Mouse (Mus musculus) heart, embryonic 10.5 days (tissue): Measurements from ENCODE around the gene Rdh1. TPM values are rescaled to one million over a fixed set of nuclear protein-coding genes. Genes with fewer than 3 reads are reported as not detected.

Source experiments
- DNase-seq: peaks from one replicate; pipeline ENCODE4 v3.0.0-alpha.2; 2017; ENCODE audit warnings: low spot score
- H3K27ac ChIP-seq: fragments of 300-500 bp; sonication (generic); 2 replicates; pipeline ENCODE4 v1.5.1; 2016; ENCODE audit warnings: mild to moderate bottlenecking
- H3K27me3 ChIP-seq: fragments of 300-500 bp; sonication (generic); 2 replicates; pipeline ENCODE4 v1.6.1; 2016; ENCODE audit warnings: mild to moderate bottlenecking; ENCODE audit not compliant: poor library complexity, insufficient read depth, severe bottlenecking
- H3K36me3 ChIP-seq: fragments of 300-500 bp; sonication (generic); 2 replicates; pipeline ENCODE4 v1.6.1; 2016; ENCODE audit warnings: mild to moderate bottlenecking, moderate library complexity
- H3K4me1 ChIP-seq: fragments of 300-500 bp; sonication (generic); 2 replicates; pipeline ENCODE4 v1.6.1; 2016; ENCODE audit warnings: mild to moderate bottlenecking
- H3K4me3 ChIP-seq: fragments of 300-500 bp; sonication (generic); 2 replicates; pipeline ENCODE4 v1.5.1; 2016; ENCODE audit warnings: mild to moderate bottlenecking, moderate library complexity
- H3K9me3 ChIP-seq: fragments of 300-500 bp; sonication (generic); 2 replicates; pipeline ENCODE4 v1.6.1; 2016; ENCODE audit warnings: mild to moderate bottlenecking, moderate library complexity
- WGBS: fragments of 180-500 bp; shearing (Covaris S2); methylation state at CpG from one replicate; pipeline ENCODE4 v1.1.7; 2016; 5-methylcytosine and 5-hydroxymethylcytosine counted together
- polyA plus RNA-seq: library from polyadenylated mRNA; unstranded; fragments of >200 nt; fragmentation: Nextera tagmentation; extraction: Ambion mirVana; gene quantifications from 2 replicates; pipeline ENCODE4 v1.2.1, GENCODE M21; 2016

Rdh1 gene
- polyA plus RNA-seq, 1 experiment from 2014 or later = 0.13 TPM

- Histone ChIP-seq H3K4me3 (no peak overlapping the region), H3K27me3 (no peaks in the 10 kb centered on the region), H3K27ac (no peak overlapping the region), H3K36me3 (peaks cover 7% of the 10 kb centered on the region), H3K4me1 (peaks cover 30% of the 10 kb centered on the region), H3K9me3 (no peaks in the 10 kb centered on the region)
- no peak for DNase-seq
- WGBS = 50% methylated on average over 4 of the region's 4 CpGs
Measured at GRCm38 (mm10) chr10:127736916-127737315, 22.6 kb upstream of the Rdh1 start.

DNA sequence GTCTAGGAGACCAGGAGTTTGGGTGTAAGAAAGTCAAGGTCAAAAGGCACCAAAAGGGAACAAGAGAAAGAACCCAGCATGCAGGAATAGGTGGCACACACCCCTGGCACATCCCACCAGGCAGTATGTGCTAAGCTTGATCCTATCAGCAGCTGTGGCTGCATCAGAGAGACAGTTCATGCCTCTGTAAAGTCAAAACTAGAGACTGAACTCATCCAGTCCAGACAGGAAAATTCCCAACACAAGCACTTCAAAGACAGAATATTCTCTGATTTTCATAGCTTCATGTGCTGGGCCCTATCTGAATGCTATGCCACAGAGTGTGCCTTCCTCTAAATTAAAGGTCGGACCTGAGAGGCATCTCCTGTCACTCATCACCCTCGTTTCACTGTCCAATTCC lies 22.0 kb upstream of the Rdh1 start:
- H3K4me3 ChIP-seq = no peak overlapping the region
- no peak overlapping the region for H3K27ac ChIP-seq
- peaks cover 30% of the 10 kb centered on the region for H3K4me1 ChIP-seq
- H3K27me3 ChIP-seq = no peaks in the 10 kb centered on the region
- H3K36me3 ChIP-seq = peaks cover 13% of the 10 kb centered on the region
- WGBS = 14% methylated on average over 2 of the region's 2 CpGs
- DNase-seq = no peak
- H3K9me3 ChIP-seq = no peaks in the 10 kb centered on the region

- H3K36me3 ChIP-seq = peaks cover 21% of the 10 kb centered on the region
Measured at GRCm38 (mm10) chr10:127738151-127738882, 21.2 kb upstream of the Rdh1 start.

GRCm38 (mm10) chr10:127739083-127739660 lies 20.3 kb upstream of the Rdh1 start, which contains the start of gene Zbtb39:
TSS of gene Zbtb39 (plus strand) at chr10:127739538.
- WGBS = 3% methylated on average over 61 of the region's 61 CpGs
- no peaks in the 10 kb centered on the region for H3K27me3 ChIP-seq
- H3K9me3 ChIP-seq = no peaks in the 10 kb centered on the region
- peak within 1 kb of the TSS; percentile 99 for H3K4me3 ChIP-seq
- H3K27ac ChIP-seq = peak within 1 kb of the TSS; percentile 96
- H3K4me1 ChIP-seq = peaks cover 25% of the 10 kb centered on the region
- H3K36me3 ChIP-seq = peaks cover 29% of the 10 kb centered on the region
- peak; percentile 89 for DNase-seq

More at GRCm38 (mm10) chr10:127738151-127738882, 21.2 kb upstream of the Rdh1 start:
- Histone ChIP-seq H3K27ac (peak overlapping the region; percentile 70; the same call in 1 of the 2 replicates), H3K9me3 (no peaks in the 10 kb centered on the region), H3K27me3 (no peaks in the 10 kb centered on the region), H3K4me3 (peak overlapping the region; percentile 99; the same call in 1 of the 2 replicates), H3K4me1 (peaks cover 30% of the 10 kb centered on the region)
- DNase-seq = no peak
- WGBS = 39% methylated on average over 13 of the region's 13 CpGs

GRCm38 (mm10) chr10:127739661-127740161 lies 19.8 kb upstream of the Rdh1 start:
- WGBS = 0% methylated on average over 53 of the region's 55 CpGs
- H3K36me3 ChIP-seq = peaks cover 35% of the 10 kb centered on the region
- H3K27me3 ChIP-seq = no peaks in the 10 kb centered on the region
- peaks cover 25% of the 10 kb centered on the region for H3K4me1 ChIP-seq
- no peak for DNase-seq
- peak overlapping the region; percentile 99 for H3K4me3 ChIP-seq
- peak overlapping the region; percentile 96 for H3K27ac ChIP-seq
- H3K9me3 ChIP-seq = no peaks in the 10 kb centered on the region

DNA sequence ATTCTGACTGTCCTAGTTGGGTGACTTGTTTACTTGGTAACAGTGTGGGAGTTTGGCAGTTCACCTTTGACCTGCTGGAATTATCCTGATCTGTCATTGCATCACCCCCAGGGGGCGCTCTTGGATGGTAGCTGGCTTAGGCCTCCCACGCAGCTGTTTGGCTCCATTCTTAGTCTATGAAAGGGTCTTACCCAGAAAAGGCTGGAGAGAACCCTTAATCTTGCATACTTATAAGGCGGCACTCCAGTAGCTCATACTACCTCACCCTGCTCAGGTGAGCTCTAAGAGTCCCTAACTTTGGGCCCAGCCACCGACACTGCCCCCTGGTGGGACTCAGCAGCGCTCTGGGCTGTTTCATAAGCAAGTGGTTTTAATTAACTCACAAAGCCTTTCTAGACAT lies 14.9 kb upstream of the Rdh1 start:
- peaks cover 36% of the 10 kb centered on the region for H3K4me1 ChIP-seq
- H3K9me3 ChIP-seq = no peaks in the 10 kb centered on the region
- no peak for DNase-seq
- 66% methylated on average over 5 of the region's 5 CpGs for WGBS
- peaks cover 73% of the 10 kb centered on the region for H3K36me3 ChIP-seq
- no peak overlapping the region for H3K4me3 ChIP-seq
- no peak overlapping the region for H3K27ac ChIP-seq
- no peaks in the 10 kb centered on the region for H3K27me3 ChIP-seq

DNA sequence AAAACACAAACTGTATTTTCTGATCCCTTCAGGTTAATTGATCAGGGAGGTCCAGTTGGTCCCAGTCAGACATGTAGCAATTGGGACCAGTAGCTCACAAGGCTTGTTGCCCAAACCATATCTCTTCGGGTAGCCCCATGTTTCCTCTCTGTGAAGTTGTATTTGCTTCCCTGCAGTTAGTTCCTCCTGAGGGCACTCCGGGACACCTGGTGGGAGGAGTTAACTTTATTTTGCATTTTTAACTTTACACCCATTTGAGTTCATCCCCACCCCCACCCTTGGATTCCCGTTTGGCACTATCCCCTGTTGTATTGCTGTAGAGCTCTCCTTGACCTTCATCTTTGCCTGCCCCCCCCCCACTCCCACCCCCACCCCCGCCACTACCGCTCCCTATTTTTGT lies 13.6 kb upstream of the Rdh1 start:
- Histone ChIP-seq H3K36me3 (peaks cover 79% of the 10 kb centered on the region), H3K27me3 (no peaks in the 10 kb centered on the region), H3K9me3 (no peaks in the 10 kb centered on the region), H3K27ac (no peak overlapping the region), H3K4me3 (no peak overlapping the region), H3K4me1 (peaks cover 33% of the 10 kb centered on the region)
- 72% methylated on average over 5 of the region's 5 CpGs for WGBS
- no peak for DNase-seq

DNA sequence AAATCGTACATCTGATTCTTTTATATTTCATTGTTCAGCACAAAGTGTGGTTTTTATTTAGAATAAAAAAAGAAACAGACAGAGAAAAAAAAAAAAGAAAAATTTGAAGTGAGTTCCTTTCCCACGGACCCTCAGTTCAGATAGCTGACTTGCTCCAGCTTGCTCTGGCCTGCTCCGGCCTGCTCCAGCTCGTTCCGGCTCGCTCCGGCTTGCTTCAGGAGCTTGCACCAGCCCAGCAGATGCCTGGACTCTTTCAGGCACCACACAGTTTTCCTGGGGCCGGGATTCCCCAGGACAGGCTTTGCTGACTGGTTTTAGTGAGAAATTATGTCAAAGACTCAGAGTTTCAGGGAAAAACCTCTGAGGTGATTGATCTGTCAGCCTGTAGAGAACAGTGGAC lies 12.3 kb upstream of the Rdh1 start:
- Histone ChIP-seq H3K36me3 (peaks cover 68% of the 10 kb centered on the region), H3K27ac (peak overlapping the region; percentile 56; the same call in 1 of the 2 replicates), H3K27me3 (no peaks in the 10 kb centered on the region), H3K9me3 (no peaks in the 10 kb centered on the region), H3K4me1 (peaks cover 31% of the 10 kb centered on the region), H3K4me3 (0 out of 2 replicates have a peak overlapping the region, but pooled peaks have one; percentile 29)
- WGBS = 87% methylated on average over 8 of the region's 8 CpGs
- no peak for DNase-seq

DNA sequence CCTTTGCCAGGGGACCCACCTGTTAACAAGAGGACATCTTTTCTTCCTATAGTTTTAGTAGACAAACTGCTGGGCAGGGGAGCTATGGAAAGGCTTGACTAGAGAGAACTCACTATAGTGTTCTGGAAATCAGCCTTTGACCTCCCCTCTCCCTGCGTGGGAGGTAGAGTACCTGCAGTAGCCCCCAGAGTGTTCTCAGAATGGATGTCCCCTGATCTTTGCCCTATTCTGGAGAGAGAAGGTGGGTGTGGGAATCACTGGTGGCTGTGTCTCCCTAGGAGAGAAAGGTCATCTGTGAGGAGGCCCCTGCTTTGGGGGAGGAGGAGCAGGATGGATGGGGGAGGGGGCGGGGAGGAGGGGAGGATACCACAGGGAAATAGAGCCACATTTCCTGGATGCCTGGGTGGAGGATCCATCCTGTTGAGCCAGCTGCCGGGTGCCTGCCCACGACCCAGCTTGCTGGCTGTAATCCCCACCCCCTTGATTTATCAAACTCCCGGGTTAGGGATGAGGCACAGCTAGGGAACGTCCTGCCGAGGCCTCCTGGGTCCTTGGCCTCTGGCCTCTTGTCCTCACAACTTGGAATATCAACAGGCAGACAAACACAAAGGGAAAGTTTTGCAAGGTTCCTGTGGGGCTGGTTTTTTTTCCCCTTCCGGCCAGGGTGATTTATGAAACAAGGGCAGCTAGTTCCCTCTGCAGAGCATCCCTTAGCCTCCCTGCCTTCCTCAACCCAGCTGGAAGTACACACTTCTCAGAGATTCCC lies 10.5 kb upstream of the Rdh1 start:
- Histone ChIP-seq H3K36me3 (peaks cover 51% of the 10 kb centered on the region), H3K27ac (peak overlapping the region; percentile 72), H3K27me3 (no peaks in the 10 kb centered on the region), H3K9me3 (no peaks in the 10 kb centered on the region), H3K4me1 (peaks cover 31% of the 10 kb centered on the region), H3K4me3 (peak overlapping the region; percentile 58)
- 10% methylated on average over 8 of the region's 8 CpGs for WGBS
- DNase-seq = no peak

- H3K9me3 ChIP-seq = no peaks in the 10 kb centered on the region
- no peaks in the 10 kb centered on the region for H3K27me3 ChIP-seq
- peak overlapping the region; percentile 72 for H3K27ac ChIP-seq
- peak overlapping the region; percentile 58 for H3K4me3 ChIP-seq
- WGBS = 44% methylated on average over 24 of the region's 24 CpGs
- peaks cover 34% of the 10 kb centered on the region for H3K4me1 ChIP-seq
- peaks cover 40% of the 10 kb centered on the region for H3K36me3 ChIP-seq
- peak; percentile 71 for DNase-seq
Measured at GRCm38 (mm10) chr10:127750136-127750777, 9.3 kb upstream of the Rdh1 start.

DNA sequence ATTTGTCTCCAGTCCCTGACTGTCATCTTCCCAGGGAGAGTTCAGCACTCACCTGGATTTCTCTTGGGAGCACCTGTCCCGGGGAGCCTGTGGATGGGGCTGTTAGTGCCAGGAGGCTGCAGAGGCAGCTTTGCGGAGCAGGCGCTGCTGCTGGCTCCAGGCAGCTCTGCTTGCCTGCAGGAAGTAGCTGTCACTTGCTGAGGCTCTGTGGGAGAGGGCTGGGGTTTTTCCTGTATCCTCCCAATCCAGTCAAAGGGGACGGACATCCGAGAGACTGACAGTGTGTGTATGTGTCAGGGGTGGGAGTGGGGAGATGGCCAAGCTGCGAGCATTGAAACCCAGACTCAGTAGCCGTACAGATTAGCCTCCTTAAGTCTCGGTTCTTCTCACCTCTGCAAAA lies 8.0 kb upstream of the Rdh1 start, which contains the start of gene Gpr182:
TSS of gene Gpr182 (minus strand) at position 185 of the 400 bp plus-strand sequence.
- Histone ChIP-seq H3K4me3 (peak within 1 kb of the TSS; percentile 58), H3K27ac (peak within 1 kb of the TSS; percentile 48; the same call in 1 of the 2 replicates)
- WGBS = 35% methylated on average over 8 of the region's 8 CpGs

DNA sequence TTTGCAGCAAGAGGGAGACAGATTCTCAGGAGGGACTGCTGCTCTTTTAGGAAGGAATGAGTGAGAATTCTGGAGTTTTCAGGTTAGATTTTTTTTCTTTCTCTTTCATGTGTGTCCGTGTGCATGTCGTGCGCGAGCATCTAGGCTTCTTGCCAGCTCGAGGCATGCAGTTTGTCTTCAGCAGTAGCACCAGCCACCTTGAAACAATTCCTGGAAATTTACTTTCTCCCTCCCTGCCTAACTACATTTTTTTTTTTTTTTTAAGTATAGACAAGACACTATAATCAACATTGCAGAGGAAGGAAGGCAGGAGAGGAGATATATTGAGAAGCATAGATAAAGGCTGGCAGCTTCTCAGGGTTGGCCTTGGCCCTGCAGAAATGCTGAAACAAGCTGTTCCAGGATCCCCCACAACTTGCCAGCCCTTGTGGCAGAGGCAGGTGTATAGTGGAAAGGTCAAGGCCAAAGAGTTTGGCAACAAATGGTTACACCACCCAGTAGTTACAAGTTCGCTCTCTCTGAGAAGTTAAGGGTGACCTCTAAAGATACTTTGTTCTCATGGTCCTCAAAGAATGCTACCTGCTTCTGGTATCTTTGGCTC lies 4.9 kb upstream of the Rdh1 start:
- H3K27ac ChIP-seq = 0 out of 2 replicates have a peak overlapping the region, but pooled peaks have one; percentile 23
- no peak overlapping the region for H3K4me3 ChIP-seq
- peaks cover 18% of the 10 kb centered on the region for H3K4me1 ChIP-seq
- DNase-seq = no peak
- 65% methylated on average over 6 of the region's 6 CpGs for WGBS
- no peaks in the 10 kb centered on the region for H3K27me3 ChIP-seq
- no peaks in the 10 kb centered on the region for H3K9me3 ChIP-seq
- 0 out of 2 replicates have a peak, but pooled peaks cover 6% of the 10 kb centered on the region for H3K36me3 ChIP-seq

More for the DNA sequence above, 8.0 kb upstream of the Rdh1 start, which contains the start of gene Gpr182:
- Histone ChIP-seq H3K36me3 (peaks cover 28% of the 10 kb centered on the region), H3K9me3 (no peaks in the 10 kb centered on the region), H3K27me3 (no peaks in the 10 kb centered on the region), H3K4me1 (peaks cover 35% of the 10 kb centered on the region)
- DNase-seq = peak; percentile 82
